Mouse (Mus musculus) liver, adult 2 months (tissue): Measurements from ENCODE around the gene Chuk. TPM values are rescaled to one million over a fixed set of nuclear protein-coding genes. Genes with fewer than 3 reads are reported as not detected.

ENCODE experiments used
- DNase-seq: peaks from one replicate; pipeline ENCODE4 v3.0.0-alpha.2; 2011; ENCODE audit warnings: low read depth, low spot score; ENCODE audit errors: extremely low read depth
- H3K27ac ChIP-seq: fragments of 200-500 bp; replicated peaks from 2 replicates; pipeline ENCODE4 v1.5.1; 2012; ENCODE audit warnings: low read depth, mild to moderate bottlenecking, control low read depth, inconsistent platforms, low read length; ENCODE audit not compliant: insufficient read depth
- H3K27me3 ChIP-seq: fragments of 200-500 bp; 2 replicates; pipeline ENCODE4 v1.6.1; 2012; ENCODE audit warnings: mild to moderate bottlenecking, moderate library complexity, low read length, inconsistent platforms; ENCODE audit not compliant: control insufficient read depth, insufficient read depth
- H3K36me3 ChIP-seq: fragments of 200-500 bp; 2 replicates; pipeline ENCODE4 v1.6.1; 2012; ENCODE audit warnings: low read length, inconsistent platforms; ENCODE audit not compliant: control insufficient read depth, insufficient read depth
- H3K4me1 ChIP-seq: fragments of 200-500 bp; 2 replicates; pipeline ENCODE4 v1.6.1; 2011; ENCODE audit warnings: low read length; ENCODE audit not compliant: control insufficient read depth, insufficient read depth
- H3K4me3 ChIP-seq: fragments of 200-500 bp; 2 replicates; pipeline ENCODE4 v1.5.1; 2011; ENCODE audit warnings: low read depth, mild to moderate bottlenecking, control low read depth, low read length, moderate library complexity; ENCODE audit not compliant: insufficient read depth
- H3K79me2 ChIP-seq: fragments of 200-500 bp; 2 replicates; pipeline ENCODE4 v1.6.1; 2012; ENCODE audit warnings: inconsistent platforms, mild to moderate bottlenecking, low read length, moderate library complexity; ENCODE audit not compliant: control insufficient read depth, insufficient read depth
- H3K9ac ChIP-seq: fragments of 200-500 bp; 2 replicates; pipeline ENCODE4 v1.6.1; 2012; ENCODE audit warnings: low read depth, mild to moderate bottlenecking, control low read depth, inconsistent platforms, low read length
- CTCF ChIP-seq: fragments of 200-500 bp; IDR thresholded peaks from 2 replicates; pipeline ENCODE4 v1.5.1; 2011; ENCODE audit warnings: low read depth, low read length, control low read depth
- POLR2A ChIP-seq: fragments of 200-500 bp; IDR thresholded peaks from 2 replicates; pipeline ENCODE4 v1.6.1; 2011; ENCODE audit warnings: low read length, control low read depth; ENCODE audit not compliant: insufficient read depth; ENCODE audit errors: extremely low read depth
- WGBS: fragments of 180-500 bp; shearing (Covaris S2); methylation state at CpG from one replicate; pipeline ENCODE4 v1.1.7; 2018; 5-methylcytosine and 5-hydroxymethylcytosine counted together
- polyA plus RNA-seq: library from polyadenylated mRNA; depleted of rRNA; stranded (reverse); fragments of >200 nt; gene quantifications from 2 replicates; pipeline ENCODE4 v1.2.3, GENCODE M21; 2012
- total RNA-seq: library from RNA; depleted of rRNA; stranded (reverse); fragments of >200 nt; gene quantifications from 2 replicates; pipeline ENCODE4 v1.2.3, GENCODE M21; 2014

Gene Chuk
- total and polyA plus RNA-seq, 2 experiments: 34.7 to 129 TPM

- TF ChIP-seq CTCF (no peak), POLR2A (no peak)
- Histone ChIP-seq H3K27me3 (no peaks in the 10 kb centered on the region), H3K36me3 (peaks cover 54% of the 10 kb centered on the region), H3K27ac (no peak overlapping the region), H3K4me1 (peaks cover 9% of the 10 kb centered on the region), H3K79me2 (peaks cover 26% of the 10 kb centered on the region; the same call in 1 of the 2 replicates), H3K4me3 (no peak overlapping the region), H3K9ac (no peak overlapping the region)
- no peak for DNase-seq
These were observed 6.4 kb downstream of the Chuk start for GRCm38 (mm10) chr19:44100840-44101239.

GRCm38 (mm10) chr19:44086278-44086677 lies 21.0 kb downstream of the Chuk start:
- Histone ChIP-seq H3K27me3 (no peaks in the 10 kb centered on the region), H3K9ac (no peak overlapping the region), H3K36me3 (peaks cover 63% of the 10 kb centered on the region), H3K79me2 (no peaks in the 10 kb centered on the region; the same call in 1 of the 2 replicates), H3K4me3 (no peak overlapping the region), H3K27ac (no peak overlapping the region), H3K4me1 (no peaks in the 10 kb centered on the region)
- WGBS: 82% methylated on average over 3 of the region's 3 CpGs
- no peak for DNase-seq
- no peak for TF ChIP-seq POLR2A
- no peak for TF ChIP-seq CTCF

GRCm38 (mm10) chr19:44080920-44081319 lies 26.4 kb downstream of the Chuk start:
- no peak overlapping the region for H3K4me3 ChIP-seq
- no peak for DNase-seq
- H3K79me2 ChIP-seq: 0 out of 2 replicates have a peak, but pooled peaks cover 3% of the 10 kb centered on the region
- H3K4me1 ChIP-seq: no peaks in the 10 kb centered on the region
- H3K27ac ChIP-seq: no peak overlapping the region
- no peak for TF ChIP-seq CTCF
- TF ChIP-seq POLR2A: no peak
- no peak overlapping the region for H3K9ac ChIP-seq
- 86% methylated on average over 2 of the region's 2 CpGs for WGBS
- H3K27me3 ChIP-seq: no peaks in the 10 kb centered on the region
- H3K36me3 ChIP-seq: peaks cover 66% of the 10 kb centered on the region

- 91% methylated on average over 2 of the region's 2 CpGs for WGBS
These were observed 27.3 kb downstream of the Chuk start for GRCm38 (mm10) chr19:44080023-44080422.

DNA sequence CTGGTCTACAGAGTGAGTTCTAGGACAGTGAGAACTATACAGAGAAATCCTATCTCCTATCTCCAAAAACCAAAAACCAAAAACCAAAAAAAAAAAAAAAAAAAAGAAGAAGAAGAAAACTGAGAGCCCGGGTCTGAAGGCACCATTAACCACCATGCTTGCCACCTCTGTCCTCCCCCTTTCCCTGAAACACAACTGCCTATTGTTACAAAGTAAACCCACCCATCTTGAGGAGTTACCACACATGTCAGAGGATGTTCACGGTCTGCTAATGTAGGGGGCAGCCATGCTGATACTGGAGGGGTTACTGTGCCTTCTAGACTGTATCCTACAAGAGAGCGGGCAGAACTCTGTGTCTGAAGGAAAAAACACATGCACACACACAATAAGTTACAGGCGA lies 30.3 kb downstream of the Chuk start:
- Histone ChIP-seq H3K27ac (no peak overlapping the region), H3K36me3 (peaks cover 70% of the 10 kb centered on the region), H3K9ac (no peak overlapping the region), H3K4me1 (no peaks in the 10 kb centered on the region), H3K4me3 (no peak overlapping the region), H3K79me2 (0 out of 2 replicates have a peak, but pooled peaks cover 3% of the 10 kb centered on the region), H3K27me3 (no peaks in the 10 kb centered on the region)
- 87% methylated on average over 4 of the region's 4 CpGs for WGBS
- no peak for DNase-seq
- TF ChIP-seq POLR2A: no peak
- no peak for TF ChIP-seq CTCF

More at GRCm38 (mm10) chr19:44080023-44080422, 27.3 kb downstream of the Chuk start:
- Histone ChIP-seq H3K4me3 (no peak overlapping the region), H3K9ac (no peak overlapping the region), H3K27me3 (no peaks in the 10 kb centered on the region), H3K4me1 (no peaks in the 10 kb centered on the region), H3K27ac (no peak overlapping the region), H3K79me2 (0 out of 2 replicates have a peak, but pooled peaks cover 3% of the 10 kb centered on the region), H3K36me3 (peaks cover 70% of the 10 kb centered on the region)
- no peak for TF ChIP-seq POLR2A
- TF ChIP-seq CTCF: no peak
- DNase-seq: no peak

- Histone ChIP-seq H3K27me3 (no peaks in the 10 kb centered on the region), H3K79me2 (0 out of 2 replicates have a peak, but pooled peaks cover 3% of the 10 kb centered on the region), H3K9ac (no peak overlapping the region), H3K4me1 (no peaks in the 10 kb centered on the region), H3K27ac (no peak overlapping the region), H3K4me3 (no peak overlapping the region), H3K36me3 (peaks cover 70% of the 10 kb centered on the region)
- no peak for TF ChIP-seq POLR2A
- TF ChIP-seq CTCF: no peak
- no peak for DNase-seq
- WGBS: 95% methylated on average over 9 of the region's 9 CpGs
These were observed 30.8 kb downstream of the Chuk start for GRCm38 (mm10) chr19:44076457-44076856.
